Mouse (Mus musculus): Measurements from ENCODE around the gene Rnf144a. TPM values are rescaled to one million over a fixed set of nuclear protein-coding genes. Genes with fewer than 3 reads are reported as not detected.
"Not testable (repeated sequence)": the region's sequence is repeated elsewhere in the genome, so short reads cannot be mapped to it uniquely, and the experiment has no call there.

Rnf144a gene
- polyA plus RNA-seq, 1 experiment from 2014 or later = 20.1 TPM

DNA sequence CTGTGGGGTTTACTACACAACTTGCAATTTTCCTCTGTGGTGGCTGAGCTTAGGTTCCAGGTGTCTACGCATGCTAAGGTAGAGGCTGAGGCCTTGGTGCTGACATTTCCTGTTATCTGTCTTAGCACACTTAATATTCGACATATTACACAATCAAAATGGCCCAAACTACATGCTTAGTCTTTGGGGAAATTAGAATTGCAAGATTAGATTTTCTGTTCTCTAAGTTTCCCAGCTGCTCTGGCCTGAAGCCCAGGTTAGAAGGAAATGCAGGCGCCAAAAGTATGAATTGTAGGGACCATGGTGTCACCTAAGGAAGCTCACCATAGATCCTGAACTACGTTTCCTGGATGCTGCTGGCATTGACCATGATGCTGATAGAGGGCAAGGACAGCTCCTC lies 21.3 kb upstream of the Rnf144a start:
- H3K4me3 ChIP-seq (replicated peaks) = no peak overlapping the region
- H3K9me3 ChIP-seq = no peaks in the 10 kb centered on the region
- H3K9ac ChIP-seq = no peak overlapping the region
- 75% methylated on average over 4 of the region's 4 CpGs for WGBS
- H3K36me3 ChIP-seq = no peaks in the 10 kb centered on the region
- no peaks in the 10 kb centered on the region for H3K27me3 ChIP-seq (replicated peaks)
- 0 out of 2 replicates have a peak, but pooled peaks cover 2% of the 10 kb centered on the region for H3K4me1 ChIP-seq (replicated peaks)
- H3K27ac ChIP-seq = no peak overlapping the region
- H3K4me2 ChIP-seq (replicated peaks) = no peak overlapping the region
- ATAC-seq = no peak

DNA sequence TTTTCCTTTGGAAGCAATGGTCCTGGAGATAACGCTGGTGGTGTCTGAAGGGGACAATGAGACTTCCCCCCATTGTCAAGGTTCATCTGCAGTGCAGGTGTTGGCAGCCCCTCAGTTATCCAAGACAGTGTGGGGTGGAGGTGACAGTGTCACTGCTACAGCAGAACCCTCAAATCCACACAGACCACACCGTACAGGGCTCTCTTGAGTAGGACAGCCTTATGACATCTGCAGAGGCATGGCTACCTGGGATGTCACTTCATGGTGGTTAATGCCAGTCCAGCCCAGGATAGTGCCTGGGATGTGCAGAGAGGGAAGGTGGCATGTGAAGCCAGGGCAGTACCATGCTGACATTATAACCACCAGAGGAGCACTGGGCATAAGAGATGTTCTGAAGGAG lies 13.7 kb upstream of the Rnf144a start:
- not testable (repeated sequence) for H3K27me3 ChIP-seq (replicated peaks); H3K9me3 ChIP-seq; H3K27ac ChIP-seq; H3K36me3 ChIP-seq; H3K9ac ChIP-seq; H3K4me3 ChIP-seq (replicated peaks); H3K4me1 ChIP-seq (replicated peaks); ATAC-seq; H3K4me2 ChIP-seq (replicated peaks)
- WGBS = 87% methylated on average over 2 of the region's 2 CpGs

DNA sequence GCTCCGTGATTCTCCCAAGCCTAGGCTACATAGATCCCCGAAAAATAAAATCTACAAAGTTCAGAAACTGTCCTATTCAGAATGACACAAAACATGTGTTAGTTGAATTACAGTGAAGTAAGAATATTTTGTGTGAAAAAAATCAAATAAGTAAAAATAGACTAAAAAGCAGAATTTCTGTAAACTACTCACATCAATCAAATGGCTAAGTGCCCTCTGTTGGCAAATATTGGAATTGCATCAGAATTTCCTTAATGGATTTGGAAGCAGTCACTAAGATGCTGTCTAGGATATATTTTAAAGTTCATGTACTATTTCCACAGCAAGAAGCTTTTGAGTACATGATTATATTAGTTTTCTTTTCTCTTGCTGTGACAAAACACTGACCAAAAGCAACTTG lies 9.8 kb upstream of the Rnf144a start:
- H3K9ac ChIP-seq = no peak overlapping the region
- no peak overlapping the region for H3K4me3 ChIP-seq (replicated peaks)
- no peak overlapping the region for H3K27ac ChIP-seq
- no peaks in the 10 kb centered on the region for H3K27me3 ChIP-seq (replicated peaks)
- no peak for ATAC-seq
- H3K4me2 ChIP-seq (replicated peaks) = no peak overlapping the region
- no peaks in the 10 kb centered on the region for H3K9me3 ChIP-seq
- no peaks in the 10 kb centered on the region for H3K36me3 ChIP-seq
- H3K4me1 ChIP-seq (replicated peaks) = no peaks in the 10 kb centered on the region
- 91% methylated on average over 2 of the region's 2 CpGs for WGBS

DNA sequence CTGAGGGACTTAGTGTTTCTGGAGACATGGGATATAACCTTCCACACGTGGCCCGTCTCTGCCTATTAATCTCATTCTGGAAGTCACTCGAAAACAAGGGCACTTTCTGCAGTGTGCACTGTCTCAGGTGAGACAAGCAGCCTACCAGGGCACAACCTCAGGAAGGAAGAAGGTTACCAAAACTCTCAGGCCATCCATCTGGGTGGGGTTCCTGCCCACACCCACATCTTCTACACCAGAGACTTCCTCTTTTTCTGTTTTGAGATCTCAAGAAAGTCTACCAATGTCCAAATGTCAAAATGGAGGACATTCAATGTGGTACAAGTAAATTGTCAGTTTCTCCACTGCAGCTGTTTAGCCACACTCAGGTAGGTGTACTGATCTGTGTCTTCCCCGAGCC lies 3.3 kb upstream of the Rnf144a start:
- 81% methylated on average over 4 of the region's 4 CpGs for WGBS

DNA sequence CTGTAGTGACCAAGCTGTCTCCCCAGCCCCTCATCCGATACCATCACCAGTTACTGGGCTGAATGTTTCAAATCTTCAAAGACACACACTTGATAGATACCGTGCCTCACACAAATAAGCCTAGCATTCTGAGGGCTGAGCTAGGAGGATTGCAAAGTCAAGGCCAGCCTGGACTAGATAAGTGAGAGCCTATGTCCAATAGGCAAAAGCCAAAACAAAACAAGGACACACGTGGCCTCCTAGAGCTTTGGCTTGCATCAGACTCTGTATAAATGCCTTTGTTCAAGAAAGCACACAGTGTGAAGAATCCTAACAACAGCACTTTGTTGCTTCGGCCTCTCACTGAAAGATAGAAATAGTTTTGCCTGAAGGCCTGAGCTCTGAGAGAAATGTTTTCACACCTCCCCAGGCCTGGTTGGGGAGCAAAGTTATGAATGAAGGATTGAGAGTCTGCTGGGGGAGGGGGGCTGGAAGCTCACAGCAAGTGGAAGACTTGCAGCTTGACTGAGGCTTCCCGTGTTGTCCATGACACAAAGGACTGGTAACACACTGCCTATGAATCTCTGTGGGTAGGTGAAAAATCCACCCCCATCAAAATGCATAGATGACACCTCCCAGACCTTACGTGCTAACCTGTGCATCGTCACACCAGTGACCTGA lies 1.7 kb upstream of the Rnf144a start:
- H3K4me2 ChIP-seq (replicated peaks) = no peak overlapping the region
- H3K36me3 ChIP-seq = no peaks in the 10 kb centered on the region
- no peak for ATAC-seq
- H3K27ac ChIP-seq = no peak overlapping the region
- no peak overlapping the region for H3K9ac ChIP-seq
- 70% methylated on average over 7 of the region's 7 CpGs for WGBS
- H3K4me3 ChIP-seq (replicated peaks) = no peak overlapping the region
- no peaks in the 10 kb centered on the region for H3K9me3 ChIP-seq
- peaks cover 11% of the 10 kb centered on the region; the same call in 1 of the 2 replicates for H3K4me1 ChIP-seq (replicated peaks)
- H3K27me3 ChIP-seq (replicated peaks) = no peaks in the 10 kb centered on the region

More for the DNA sequence above, 3.3 kb upstream of the Rnf144a start:
- Histone ChIP-seq H3K4me1 (replicated peaks) (peaks cover 7% of the 10 kb centered on the region; the same call in 1 of the 2 replicates), H3K36me3 (no peaks in the 10 kb centered on the region), H3K27me3 (replicated peaks) (no peaks in the 10 kb centered on the region), H3K9me3 (no peaks in the 10 kb centered on the region), H3K4me3 (replicated peaks) (no peak overlapping the region), H3K4me2 (replicated peaks) (no peak overlapping the region), H3K27ac (no peak overlapping the region), H3K9ac (no peak overlapping the region)
- ATAC-seq = no peak

DNA sequence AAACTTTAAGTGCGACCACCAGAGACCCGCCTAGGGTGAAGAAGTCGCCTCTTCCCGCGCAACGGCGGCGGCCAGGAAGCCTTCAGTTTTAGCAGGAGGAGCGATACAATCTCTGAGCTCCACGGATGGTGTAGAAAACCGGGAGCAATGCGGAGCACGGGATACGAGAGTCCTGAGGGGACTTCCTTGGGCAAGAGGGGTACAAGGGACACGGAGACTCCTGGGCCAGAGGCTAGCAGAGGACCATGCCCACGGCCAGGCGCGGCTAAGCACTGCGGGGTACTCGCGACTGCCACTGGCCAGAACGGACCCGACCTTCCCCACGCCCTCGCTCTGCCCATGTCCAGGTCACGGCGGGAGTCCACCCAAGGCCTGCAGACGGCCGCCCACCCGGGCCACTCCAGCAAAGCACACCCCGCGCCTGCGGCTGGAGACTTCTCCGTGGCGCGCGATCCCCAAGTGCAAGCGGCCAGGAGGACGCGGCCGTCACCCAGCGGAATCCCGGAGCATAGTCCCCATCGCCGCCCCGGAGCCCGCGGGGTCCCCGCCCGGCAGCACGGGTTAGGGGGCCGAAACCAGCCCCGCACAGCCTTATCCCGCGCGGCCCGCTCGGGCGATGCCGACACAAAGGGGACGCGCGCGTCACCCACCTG lies 477 bp downstream of the Rnf144a start:
- H3K27ac ChIP-seq = peak overlapping the region; percentile 40; the same call in 1 of the 2 replicates
- peak overlapping the region; percentile 87 for H3K4me2 ChIP-seq (replicated peaks)
- no peaks in the 10 kb centered on the region for H3K36me3 ChIP-seq
- no peaks in the 10 kb centered on the region for H3K9me3 ChIP-seq
- WGBS = under 1% methylated on average over 63 of the region's 64 CpGs
- H3K4me1 ChIP-seq (replicated peaks) = peaks cover 11% of the 10 kb centered on the region; the same call in 1 of the 2 replicates
- peak overlapping the region; percentile 78 for H3K9ac ChIP-seq
- H3K4me3 ChIP-seq (replicated peaks) = peak overlapping the region; percentile 93
- H3K27me3 ChIP-seq (replicated peaks) = no peaks in the 10 kb centered on the region
- peak; percentile 79 for ATAC-seq

DNA sequence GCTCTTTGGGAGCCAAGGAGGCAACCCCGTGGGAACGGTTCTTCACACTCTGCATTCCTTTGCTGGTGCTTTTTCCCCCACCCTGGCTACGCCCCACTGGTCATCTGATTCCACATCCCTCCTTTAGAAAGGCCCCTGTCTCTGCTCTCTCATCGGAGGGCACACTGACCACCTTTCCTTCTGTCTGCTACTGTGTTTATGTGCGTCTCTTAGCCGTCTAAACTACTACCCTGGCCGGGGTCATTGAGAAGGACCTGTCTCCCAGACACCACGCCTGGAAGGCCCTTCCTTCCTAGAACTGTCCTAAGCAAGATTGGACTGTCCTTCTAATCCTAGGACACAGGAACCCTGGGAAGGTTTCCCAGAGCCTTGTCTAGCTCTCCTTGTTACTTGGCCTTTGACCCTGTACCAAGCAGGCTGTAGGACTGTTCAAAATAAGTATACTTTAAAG lies 1.1 kb downstream of the Rnf144a start:
- peaks cover 11% of the 10 kb centered on the region; the same call in 1 of the 2 replicates for H3K4me1 ChIP-seq (replicated peaks)
- no peak overlapping the region for H3K27ac ChIP-seq
- H3K36me3 ChIP-seq = no peaks in the 10 kb centered on the region
- ATAC-seq = 0 out of 2 replicates have a peak, but pooled peaks have one; percentile 29
- WGBS = 16% methylated on average over 8 of the region's 8 CpGs
- H3K9me3 ChIP-seq = no peaks in the 10 kb centered on the region
- H3K27me3 ChIP-seq (replicated peaks) = no peaks in the 10 kb centered on the region
- peak overlapping the region; percentile 93 for H3K4me3 ChIP-seq (replicated peaks)
- peak overlapping the region; percentile 37 for H3K9ac ChIP-seq
- peak overlapping the region; percentile 87 for H3K4me2 ChIP-seq (replicated peaks)

DNA sequence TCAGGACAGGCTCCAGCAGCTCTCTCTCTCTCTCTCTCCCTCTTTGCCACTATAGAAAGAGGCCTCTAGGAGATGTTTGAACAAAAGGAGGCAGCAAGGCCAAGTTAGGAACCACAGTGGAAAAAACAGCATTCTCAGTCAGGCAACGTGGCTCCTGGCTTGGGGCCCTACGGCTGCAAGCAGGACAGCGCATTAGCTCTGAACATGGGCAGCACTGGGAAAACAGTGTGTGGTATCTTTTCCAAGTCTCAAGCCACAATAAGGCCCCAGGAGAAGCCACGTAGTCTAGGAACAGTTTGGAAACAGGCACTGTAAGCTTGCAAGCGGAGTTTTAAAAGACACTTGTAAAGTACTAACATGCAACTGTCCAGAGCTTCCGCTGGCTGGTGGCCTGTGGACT lies 2.3 kb downstream of the Rnf144a start:
- no peak for ATAC-seq
- Histone ChIP-seq H3K4me2 (replicated peaks) (peak overlapping the region; percentile 87), H3K36me3 (no peaks in the 10 kb centered on the region), H3K9ac (no peak overlapping the region), H3K27me3 (replicated peaks) (no peaks in the 10 kb centered on the region), H3K4me3 (replicated peaks) (peak overlapping the region; percentile 93; the same call in 1 of the 2 replicates), H3K4me1 (replicated peaks) (peaks cover 11% of the 10 kb centered on the region; the same call in 1 of the 2 replicates), H3K9me3 (no peaks in the 10 kb centered on the region), H3K27ac (no peak overlapping the region)
- WGBS = 66% methylated on average over 6 of the region's 6 CpGs

DNA sequence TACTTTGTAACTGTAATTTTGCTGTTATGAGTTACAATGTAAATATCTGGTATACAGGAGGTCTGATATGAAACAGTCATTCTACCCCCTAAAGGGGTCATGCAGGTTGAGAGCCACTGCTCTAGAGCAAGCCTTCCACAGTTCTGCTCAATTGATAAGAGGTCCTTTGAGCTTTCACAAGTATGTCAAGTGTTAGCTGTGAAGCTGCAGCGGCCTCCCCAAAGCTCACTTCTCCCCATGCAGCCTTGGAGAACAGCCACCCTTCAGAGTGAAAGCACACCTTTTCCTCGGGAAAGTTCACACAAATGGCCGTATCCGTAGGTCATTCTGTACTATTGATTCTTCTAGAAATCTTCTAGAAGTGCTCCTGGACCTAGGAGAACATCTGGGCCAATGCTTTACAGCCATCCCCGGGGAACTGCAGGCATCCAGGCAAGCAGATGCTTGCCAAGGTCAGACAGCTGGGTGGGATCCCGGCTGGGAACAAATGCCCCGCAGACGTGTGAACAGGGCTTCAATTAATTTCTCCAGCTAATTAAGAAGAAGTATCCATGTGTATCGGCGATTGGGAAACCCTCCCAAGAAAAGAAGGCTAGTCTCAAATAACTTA lies 3.1 kb downstream of the Rnf144a start:
- 68% methylated on average over 10 of the region's 10 CpGs for WGBS
- Histone ChIP-seq H3K27me3 (replicated peaks) (no peaks in the 10 kb centered on the region), H3K4me3 (replicated peaks) (no peak overlapping the region), H3K9me3 (no peaks in the 10 kb centered on the region), H3K4me1 (replicated peaks) (peaks cover 11% of the 10 kb centered on the region; the same call in 1 of the 2 replicates), H3K27ac (no peak overlapping the region), H3K4me2 (replicated peaks) (peak overlapping the region; percentile 87; the same call in 1 of the 2 replicates), H3K36me3 (no peaks in the 10 kb centered on the region), H3K9ac (no peak overlapping the region)
- no peak for ATAC-seq

DNA sequence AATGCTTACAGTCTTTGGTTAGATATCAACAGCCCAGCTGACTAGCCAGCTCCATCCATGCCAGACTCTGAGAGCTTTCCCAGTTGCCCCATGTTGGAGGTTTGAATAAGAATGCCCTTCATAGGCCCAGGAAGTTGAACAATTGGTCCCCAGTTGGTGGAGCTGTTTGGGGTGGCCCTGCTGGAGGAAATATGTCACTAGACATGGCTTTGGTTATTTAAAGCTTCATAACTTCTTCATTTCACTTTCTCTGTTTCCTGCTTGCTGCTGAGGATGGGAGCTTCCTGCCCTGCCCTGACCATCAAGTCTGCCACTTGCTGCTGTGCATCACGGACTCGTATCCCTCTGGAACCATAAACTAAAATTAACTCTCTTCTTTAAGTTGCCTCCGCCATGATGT lies 4.6 kb downstream of the Rnf144a start:
- ATAC-seq = no peak
- Histone ChIP-seq H3K4me1 (replicated peaks) (peaks cover 20% of the 10 kb centered on the region), H3K4me3 (replicated peaks) (no peak overlapping the region), H3K4me2 (replicated peaks) (no peak overlapping the region), H3K36me3 (no peaks in the 10 kb centered on the region), H3K27ac (no peak overlapping the region), H3K9me3 (no peaks in the 10 kb centered on the region), H3K27me3 (replicated peaks) (no peaks in the 10 kb centered on the region), H3K9ac (no peak overlapping the region)
- WGBS = 88% methylated on average over 3 of the region's 3 CpGs

DNA sequence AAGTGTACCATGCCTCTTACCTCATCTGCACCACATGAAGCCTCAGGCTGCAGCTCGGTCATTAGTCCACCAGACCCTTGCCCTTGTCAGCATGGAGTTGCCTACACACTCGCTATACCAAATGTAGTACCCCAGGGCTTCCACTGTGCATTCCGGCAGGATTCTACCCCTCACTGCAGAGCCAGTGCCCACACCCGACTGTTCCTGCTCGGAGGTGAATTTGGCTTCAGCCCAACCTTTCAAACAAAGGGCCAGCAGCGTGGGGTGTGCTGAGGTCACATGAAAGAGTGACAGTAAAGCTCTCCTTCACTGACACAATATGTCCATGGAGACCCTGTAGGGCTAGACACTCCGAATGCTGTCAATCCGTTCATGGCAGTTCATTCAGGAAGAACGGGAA lies 6.3 kb downstream of the Rnf144a start:
- no peak for ATAC-seq
- Histone ChIP-seq H3K36me3 (no peaks in the 10 kb centered on the region), H3K9ac (no peak overlapping the region), H3K4me2 (replicated peaks) (no peak overlapping the region), H3K27me3 (replicated peaks) (no peaks in the 10 kb centered on the region), H3K4me3 (replicated peaks) (no peak overlapping the region), H3K27ac (no peak overlapping the region), H3K9me3 (no peaks in the 10 kb centered on the region), H3K4me1 (replicated peaks) (peaks cover 23% of the 10 kb centered on the region)
- WGBS = 78% methylated on average over 9 of the region's 9 CpGs

Data from intestine, embryonic 15.5 days (tissue).